Mouse (Mus musculus): ENCODE measurements around the gene BC067074. TPM values are rescaled to one million over a fixed set of nuclear protein-coding genes. Genes with fewer than 3 reads are reported as not detected.

Gene BC067074
- total RNA-seq, 2 experiments from 2014 or later = 1.7 to 2.2 TPM

DNA sequence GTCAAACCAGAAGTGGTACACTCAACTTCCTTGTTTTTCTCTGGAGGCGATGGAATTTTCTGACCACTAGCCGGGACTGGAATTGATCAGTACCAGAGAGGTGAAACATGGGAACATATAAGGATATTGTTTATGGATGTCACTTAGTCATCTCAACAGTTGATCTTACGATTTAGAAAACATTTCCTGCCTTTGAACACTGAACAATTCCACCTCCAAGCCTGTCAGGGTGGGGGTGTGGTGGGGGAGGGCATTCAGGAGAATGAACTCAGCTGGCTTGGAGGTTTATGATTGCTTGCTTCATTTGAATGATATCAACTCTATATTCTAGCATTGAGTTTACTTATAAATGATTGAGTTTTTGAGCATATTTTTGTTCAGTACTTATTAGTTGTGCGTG is 13.6 kb downstream of the BC067074 start:
- intact Hi-C loops (cut with DNase I) = no loop called here
- no peak for DNase-seq (ENCODE audit: low spot score)

DNA sequence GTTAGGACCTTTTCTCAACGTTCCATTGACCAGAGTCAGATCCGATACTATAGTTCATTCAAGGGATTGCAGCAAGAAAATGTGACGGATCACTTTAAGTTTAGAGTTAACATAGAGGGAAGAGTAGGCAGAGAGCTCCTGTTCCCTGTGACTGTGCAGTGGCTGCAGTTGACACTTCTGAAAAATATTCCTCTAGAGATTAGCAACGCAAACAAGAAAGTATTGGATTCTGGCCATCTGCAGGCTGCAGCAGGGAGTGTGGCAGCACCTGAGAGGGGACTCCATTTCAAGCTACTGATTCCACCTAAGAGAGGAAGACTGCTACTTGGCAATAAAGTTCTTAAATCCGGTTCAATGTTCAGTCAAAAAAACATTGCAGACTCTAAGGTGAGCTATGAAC is 26.6 kb downstream of the BC067074 start:
- DNase-seq (ENCODE audit: low spot score) = no peak
- intact Hi-C loops (cut with DNase I) = no loop called here

DNA sequence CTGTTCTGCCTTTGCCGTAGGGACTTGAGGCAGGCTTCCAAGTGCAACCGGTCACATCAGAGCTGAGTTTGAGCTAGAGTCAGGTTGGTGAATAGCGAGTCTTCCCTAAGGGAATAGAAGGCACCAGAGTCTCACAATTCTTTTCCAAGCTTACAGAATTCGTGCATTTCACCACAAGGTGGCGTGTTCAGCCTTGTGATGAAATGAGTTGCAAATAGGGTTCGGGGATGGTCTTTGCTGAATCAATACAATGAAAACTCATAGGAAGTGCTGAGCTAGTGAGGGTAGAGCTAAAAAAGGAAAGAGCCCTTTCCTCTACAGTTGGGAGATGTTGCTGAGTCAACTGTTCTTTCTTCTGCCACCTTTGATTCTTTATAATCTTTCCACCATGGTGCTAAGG is 29.0 kb downstream of the BC067074 start:
- no peak for DNase-seq (ENCODE audit: low spot score)
- intact Hi-C loops (cut with DNase I) = loop anchor here (5.0 kb wide), 2 partner anchors 295 to 345 kb away; partner anchors contain the start of gene Snx18

DNA sequence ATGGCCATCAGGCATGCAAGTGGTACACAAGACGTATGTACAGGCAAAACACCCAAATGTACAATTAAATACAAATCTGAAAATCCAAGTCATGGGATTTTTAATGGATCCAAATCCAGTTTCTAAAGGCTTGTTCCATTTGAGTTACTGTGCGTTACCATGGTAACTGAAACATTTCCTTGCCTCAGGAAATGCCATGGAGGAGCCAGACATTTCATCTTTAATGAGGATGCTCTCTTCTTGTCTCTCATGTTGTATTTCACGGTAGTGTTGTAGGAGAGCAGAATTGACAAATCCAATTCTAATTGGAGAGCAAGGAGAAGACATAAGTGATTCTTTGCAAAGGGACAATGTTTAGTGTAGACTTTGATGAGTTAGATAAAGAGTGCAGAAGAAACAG is 31.3 kb downstream of the BC067074 start:
- no peak for DNase-seq (ENCODE audit: low spot score)
- intact Hi-C loops (cut with DNase I) = loop anchor here (5.0 kb wide), 2 partner anchors 293 to 343 kb away; partner anchors contain the start of gene Snx18

DNA sequence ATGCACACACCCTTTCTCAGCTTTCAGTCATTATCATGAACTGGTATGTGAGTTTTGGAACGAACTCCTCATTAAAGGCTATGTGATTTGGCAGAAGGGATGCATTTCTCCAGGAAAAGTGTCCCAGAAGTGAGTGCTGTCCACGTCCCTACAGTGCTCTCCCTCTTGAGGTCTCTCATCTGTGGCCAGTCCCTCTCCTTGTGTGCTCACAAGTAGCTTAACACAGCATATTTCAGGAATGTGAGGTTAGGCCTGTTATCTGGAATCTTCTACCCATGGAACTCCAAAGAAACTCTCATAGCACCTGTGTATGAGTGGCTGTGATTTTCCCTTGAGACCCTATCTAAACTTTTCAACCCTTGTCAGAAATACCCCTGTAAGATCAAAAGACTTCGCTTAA is 32.7 kb downstream of the BC067074 start:
- intact Hi-C loops (cut with DNase I) = no loop called here
- DNase-seq (ENCODE audit: low spot score) = no peak

DNA sequence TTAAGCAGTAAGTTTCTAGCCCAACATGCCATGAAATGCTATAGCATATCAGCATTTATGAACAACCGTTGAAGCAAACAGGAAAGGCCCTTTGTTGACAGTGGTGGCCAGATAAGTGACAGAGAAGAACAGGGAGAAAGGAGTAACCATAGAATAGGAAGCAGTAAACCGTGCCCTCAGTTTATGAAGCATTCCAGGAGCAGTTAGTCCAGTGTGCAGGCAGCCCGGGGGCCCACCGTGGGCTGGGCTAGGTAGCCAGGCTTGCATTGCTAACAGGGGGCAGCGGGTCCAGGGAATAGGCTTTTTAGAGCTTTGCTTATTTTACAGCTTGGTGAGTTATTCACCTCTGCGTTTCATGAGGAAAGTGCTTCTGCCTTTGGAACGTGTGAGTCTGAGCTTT is 39.3 kb downstream of the BC067074 start:
- DNase-seq (ENCODE audit: low spot score) = no peak
- intact Hi-C loops (cut with DNase I) = no loop called here

DNA sequence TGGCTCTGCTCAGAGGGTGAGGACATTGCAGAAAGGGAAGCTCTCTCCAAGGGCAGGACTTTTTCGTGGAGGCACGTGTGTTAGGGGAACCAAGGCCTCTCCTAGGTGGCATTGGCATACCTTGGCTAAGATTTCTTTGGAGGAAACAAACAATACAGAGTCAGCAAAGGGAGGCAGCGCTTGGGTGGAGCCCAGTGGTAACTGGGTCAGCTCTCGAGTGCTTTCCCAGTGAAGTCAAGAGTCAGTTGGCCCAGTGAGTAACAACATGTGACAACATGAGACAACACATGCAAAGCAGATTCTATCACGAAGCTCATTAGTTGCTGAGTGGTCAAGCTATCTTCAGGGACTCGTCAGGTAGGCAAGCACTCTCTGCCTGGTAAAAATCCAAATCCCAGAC is 40.4 kb downstream of the BC067074 start:
- no peak for DNase-seq (ENCODE audit: low spot score)
- intact Hi-C loops (cut with DNase I) = no loop called here

DNA sequence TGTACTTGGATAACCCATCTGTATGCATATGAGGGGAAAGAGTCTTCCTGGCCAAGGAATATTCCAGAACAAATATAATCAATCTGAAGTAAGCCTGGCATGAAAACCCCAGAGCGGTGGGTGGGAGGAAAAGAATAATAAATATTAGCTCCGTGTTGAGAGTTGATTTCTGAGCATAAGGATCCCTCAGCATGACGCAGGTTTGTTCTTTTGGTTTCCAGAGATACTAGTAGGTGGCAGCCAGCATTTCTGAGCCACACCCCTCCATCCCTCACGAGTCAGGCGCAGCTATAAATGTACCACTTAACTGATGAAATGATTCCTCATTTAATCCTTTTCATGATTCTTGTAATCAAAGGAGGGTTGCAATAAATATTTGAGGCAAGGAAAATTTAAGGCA is 41.0 kb downstream of the BC067074 start:
- intact Hi-C loops (cut with DNase I) = no loop called here
- DNase-seq (ENCODE audit: low spot score) = no peak

DNA sequence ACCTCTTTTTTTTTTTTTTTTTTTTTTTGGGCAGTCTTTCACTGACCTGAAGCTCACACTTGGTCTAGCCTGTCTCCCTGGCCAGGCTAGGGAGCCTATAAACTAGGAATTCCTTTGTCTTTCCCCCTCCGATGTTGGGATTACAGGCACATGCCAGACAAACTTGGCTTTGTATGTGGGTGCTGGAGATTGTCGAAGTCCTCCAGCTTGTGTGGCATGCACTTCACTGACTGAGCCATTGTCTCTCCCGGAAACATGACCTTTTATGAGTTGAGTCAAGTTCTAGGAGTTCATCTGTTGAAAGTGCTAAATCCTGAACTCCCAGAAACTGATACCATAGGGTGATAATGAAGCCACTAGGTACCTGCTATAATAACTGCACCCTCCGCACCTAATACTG is 41.8 kb downstream of the BC067074 start:
- intact Hi-C loops (cut with DNase I) = loop anchor here (5.0 kb wide), 2 partner anchors 67 to 88 kb away; no protein-coding TSS in a partner anchor
- no peak for DNase-seq (ENCODE audit: low spot score)

DNA sequence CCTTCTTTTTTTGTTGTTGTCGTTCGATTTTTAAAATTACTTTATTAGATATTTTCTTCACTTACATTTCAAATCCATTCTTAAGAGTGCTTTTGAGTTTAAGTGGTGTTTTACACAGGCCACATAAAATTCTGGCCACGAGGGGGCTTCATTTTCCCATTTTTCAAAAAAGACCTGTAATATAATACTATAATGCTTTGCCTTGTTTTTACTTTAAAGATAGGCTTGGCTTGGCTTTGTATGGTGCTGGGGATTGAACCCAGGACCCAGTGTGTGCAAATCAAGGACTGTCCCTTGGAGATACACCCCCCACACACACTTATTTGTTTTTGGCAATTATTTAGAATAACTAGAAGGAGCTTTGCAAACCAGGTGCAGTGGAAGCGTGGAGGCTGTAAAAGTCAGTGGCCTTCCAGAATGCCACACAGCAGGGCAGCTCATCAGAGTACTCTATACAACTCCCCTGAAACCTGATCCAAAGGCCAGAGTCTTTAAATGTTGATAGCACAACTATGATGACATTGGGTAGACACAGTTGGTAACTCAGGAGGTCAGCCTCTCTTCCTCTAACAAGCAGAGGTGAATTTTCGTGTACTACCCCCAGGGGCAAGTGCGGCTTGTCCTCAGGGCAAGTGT is 44.4 kb downstream of the BC067074 start:
- DNase-seq (ENCODE audit: low spot score) = no peak
- intact Hi-C loops (cut with DNase I) = loop anchor here (1.0 to 5.0 kb wide), 3 partner anchors 70 to 281 kb away; partner anchors contain the start of gene Snx18

DNA sequence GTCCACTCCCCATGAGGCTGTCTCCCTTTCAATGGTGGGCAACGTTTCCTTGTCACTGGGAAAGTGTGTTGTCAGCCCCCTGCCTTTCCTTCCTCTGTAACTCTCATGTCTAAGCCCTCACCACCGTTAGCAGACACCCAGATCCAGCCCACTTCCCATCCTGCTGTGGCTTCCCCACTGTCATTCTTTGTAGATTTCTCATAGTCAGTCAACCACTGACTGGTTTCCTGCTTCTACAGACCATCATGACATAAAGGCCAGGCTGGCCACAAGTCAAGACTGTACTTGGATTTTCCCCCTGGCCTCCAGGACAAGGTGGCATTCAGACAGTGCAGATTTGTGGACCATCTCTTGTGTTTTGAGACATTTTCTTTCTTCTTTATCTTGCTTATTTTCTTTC is 47.7 kb downstream of the BC067074 start:
- DNase-seq (ENCODE audit: low spot score) = no peak
- intact Hi-C loops (cut with DNase I) = no loop called here

DNA sequence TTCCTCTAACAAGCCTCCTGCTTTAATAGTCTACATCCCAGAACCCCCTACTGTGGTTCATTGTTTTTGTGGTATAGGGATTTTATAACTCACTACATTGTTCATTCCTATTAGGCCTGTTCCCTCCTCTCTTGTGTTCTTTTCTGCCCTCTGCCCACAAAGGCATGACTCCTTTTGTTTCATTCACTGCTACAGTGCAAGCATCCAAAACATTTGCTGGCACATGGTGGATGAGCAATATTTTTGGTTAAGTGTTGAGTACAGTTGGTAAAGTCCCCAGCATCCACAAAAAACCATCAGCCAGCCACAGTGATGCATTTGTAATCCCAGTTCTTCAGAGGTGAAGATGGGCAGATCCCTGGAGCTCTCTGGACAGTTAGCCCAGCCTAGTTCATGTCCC is 48.2 kb downstream of the BC067074 start:
- intact Hi-C loops (cut with DNase I) = no loop called here
- DNase-seq (ENCODE audit: low spot score) = no peak

DNA sequence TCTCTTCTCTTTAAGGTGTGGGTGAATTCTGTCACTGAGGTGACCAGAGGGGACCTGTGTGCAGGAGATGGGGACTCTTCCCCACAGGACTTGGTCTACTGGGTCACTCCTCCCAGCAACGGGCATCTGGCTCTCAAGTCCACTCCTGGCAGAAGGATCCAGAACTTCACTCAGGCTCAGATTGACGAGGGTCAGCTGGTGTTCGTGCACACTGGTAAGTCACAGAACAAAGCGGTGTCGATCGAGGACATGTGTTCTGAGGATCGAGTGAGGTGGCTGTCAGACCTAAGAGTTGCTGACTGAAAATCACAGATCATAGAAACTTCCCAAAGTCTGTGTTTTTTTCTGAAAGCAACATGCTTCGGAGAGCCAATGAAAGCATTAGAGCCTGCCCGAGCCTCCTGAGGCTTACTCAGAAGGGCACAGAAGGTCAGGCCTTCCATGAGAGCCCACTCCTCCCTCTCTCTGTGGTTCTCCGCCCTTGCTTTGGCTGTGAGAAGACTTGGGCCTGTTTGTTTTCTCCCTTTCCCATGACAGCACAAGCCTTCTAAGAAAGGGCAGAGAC is 49.5 kb downstream of the BC067074 start:
- intact Hi-C loops (cut with DNase I) = no loop called here
- DNase-seq (ENCODE audit: low spot score) = no peak

DNA sequence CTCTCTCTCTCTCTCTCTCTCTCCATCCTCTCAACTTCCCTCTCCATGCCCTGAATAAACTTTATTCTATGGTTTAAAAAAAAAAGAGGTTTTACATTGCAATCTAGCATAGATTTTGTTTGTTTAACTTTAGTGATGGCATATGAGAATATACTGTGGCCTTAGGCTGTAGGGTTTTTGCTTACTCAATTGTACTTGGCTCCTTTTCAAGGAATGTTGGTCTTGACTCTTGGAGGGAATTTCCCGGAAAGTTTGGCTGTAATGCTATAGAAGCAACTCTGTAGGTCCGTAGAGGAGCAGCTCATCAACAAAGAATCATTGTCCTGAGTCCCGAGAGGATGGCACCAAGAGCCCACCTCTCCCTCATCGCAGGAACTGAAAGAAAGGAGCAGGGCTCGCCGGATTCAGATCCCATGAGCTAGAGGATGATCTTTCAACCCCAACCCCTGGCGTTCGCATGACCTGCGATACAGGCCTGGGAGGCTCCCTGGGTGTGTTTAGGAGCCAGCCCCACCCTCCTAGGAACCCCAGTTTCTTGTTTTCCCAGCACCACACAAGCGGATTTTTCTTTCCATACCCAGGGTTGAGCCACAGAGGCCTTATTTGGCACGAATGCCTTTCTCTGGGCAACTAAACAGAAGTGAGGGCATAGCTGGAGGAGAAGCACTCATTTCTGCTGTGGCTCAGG is 57.9 kb downstream of the BC067074 start:
- DNase-seq (ENCODE audit: low spot score) = no peak
- intact Hi-C loops (cut with DNase I) = no loop called here

DNA sequence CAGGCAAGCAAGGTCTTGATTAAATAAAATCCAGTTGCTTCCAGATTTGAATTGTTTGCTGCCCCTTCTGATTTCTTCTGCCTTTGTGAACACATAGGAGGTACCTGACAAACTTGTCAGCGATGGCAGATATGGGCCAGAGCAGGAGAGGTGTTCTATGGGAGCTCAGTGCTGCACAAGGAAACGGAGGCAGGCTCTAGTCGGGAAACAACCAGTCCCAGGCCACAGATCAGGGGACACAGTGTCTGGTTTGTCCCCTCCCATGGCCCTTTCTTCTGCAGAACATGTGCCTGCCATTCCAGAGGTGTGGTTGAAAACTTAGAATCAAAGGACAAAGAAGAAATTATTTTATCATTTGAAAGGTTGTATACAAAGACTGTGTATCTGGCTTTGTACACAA is 60.6 kb downstream of the BC067074 start:
- intact Hi-C loops (cut with DNase I) = no loop called here
- no peak for DNase-seq (ENCODE audit: low spot score)

DNA sequence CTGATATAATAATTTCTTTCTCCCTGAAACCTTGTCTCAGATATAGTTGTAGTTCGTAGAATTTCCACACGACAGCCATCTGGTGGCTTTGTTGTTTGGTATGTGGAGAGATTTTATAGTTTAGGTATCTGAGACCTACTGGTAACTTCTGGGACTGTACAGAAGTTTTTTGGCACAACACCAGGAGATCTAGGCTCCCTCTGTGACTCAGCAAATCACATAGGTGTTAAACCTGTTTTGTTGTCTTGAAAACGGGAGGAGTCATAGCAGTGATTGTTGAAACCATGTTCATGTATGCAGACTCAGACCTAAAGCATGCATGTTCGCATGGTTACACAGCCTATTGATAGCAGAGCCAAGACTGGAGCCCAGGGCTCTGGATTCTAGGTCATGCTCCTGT is 61.0 kb downstream of the BC067074 start:
- intact Hi-C loops (cut with DNase I) = no loop called here
- DNase-seq (ENCODE audit: low spot score) = no peak

DNA sequence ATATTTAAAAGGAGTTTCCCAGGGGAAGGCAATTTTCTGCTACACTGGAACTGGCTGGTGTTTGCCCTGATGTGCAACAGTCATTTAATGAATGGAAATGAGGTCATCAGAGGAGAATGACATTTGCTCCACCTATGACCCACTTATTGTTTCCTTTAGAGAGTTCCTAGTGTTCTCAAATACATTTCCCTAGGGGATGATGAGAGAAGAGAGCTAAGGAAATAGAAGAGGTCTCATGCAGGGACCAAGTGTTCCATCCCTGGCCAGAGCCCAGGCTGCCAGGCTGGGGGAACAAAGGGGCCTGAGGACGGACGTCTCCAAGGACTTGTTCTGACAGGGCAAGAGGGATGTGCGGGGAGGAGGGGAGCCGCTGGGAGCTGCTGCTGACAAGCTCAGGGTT is 62.1 kb downstream of the BC067074 start:
- DNase-seq (ENCODE audit: low spot score) = peak; percentile 48
- intact Hi-C loops (cut with DNase I) = no loop called here

DNA sequence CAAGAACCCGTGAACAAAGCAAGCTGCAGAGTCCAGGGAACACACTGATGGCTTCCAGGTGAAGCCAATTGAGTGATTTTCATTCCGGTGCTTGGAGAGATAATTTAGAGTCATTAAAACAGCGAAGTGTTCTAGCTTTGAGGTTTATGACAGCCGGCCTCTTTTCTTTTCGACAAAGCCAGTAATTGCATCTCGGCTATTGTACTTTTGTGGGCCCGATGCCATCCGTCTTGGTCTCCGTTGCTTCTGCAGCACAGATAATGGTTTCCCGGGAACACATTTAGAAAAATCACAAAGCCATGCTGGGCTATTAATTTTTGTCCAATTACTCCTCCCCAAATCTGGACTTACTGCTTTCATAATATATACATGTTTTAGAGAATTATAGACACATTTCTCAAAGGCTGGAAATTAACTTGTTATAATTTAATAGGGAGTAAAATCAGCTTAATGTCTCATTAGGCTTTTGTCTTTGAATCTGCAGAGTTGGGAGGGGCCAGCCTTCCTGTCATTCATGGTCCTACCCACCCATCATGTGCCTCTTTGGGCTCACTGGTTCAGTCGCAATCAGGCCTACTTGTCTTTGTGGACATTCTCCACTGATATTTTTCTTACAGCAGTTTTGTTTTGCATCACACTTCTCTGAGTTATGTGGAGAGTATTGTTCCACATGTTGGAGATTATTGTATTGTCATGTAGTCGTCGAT is 64.6 kb downstream of the BC067074 start:
- intact Hi-C loops (cut with DNase I) = no loop called here
- DNase-seq (ENCODE audit: low spot score) = no peak

DNA sequence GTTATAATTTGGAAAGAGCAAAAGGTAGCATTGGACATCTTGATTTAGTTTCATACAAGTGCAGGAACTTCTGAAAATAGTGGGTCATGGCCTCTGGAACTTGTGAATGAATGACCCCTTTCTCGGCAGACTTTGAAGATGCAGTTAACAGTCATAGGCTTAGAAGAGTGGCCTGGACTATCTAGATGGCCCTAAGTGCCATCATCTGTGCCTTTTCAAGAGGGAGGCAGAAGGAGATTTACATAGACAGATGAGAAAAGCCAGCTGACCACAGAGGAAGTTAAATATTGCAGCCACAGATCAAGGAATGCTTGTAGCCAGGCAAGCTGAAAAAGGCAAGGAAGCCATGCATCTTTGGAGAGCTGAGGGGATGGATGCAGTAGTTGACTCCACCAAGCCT is 66.7 kb downstream of the BC067074 start:
- intact Hi-C loops (cut with DNase I) = no loop called here
- DNase-seq (ENCODE audit: low spot score) = no peak

DNA sequence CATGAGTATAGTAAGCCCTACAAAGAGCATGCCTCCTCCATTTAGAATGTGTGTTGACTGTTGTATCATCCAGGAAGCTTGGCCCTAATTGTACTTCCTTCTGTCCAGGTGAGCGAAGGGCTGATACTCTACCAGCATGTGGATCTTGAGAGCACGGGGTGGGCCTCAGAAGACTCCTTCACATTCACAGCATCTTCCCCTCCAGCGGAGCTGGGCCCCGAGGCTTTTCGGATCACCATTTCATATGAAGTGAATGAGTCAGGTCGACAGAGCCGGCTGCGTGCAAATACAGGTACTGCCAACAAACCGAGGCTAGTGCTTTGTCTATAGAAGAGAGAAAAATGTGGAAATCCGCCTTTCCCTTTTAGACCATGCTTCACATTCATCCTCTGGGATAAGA is 73.0 kb downstream of the BC067074 start:
- DNase-seq (ENCODE audit: low spot score) = no peak
- intact Hi-C loops (cut with DNase I) = no loop called here
